Mouse (Mus musculus) bone marrow, adult 2 months (tissue): ENCODE data around the gene Gm4553. TPM values are rescaled to one million over a fixed set of nuclear protein-coding genes. Genes with fewer than 3 reads are reported as not detected.
"Not testable (repeated sequence)": the region's sequence is repeated elsewhere in the genome, so short reads cannot be mapped to it uniquely, and the experiment has no call there.

Source experiments
- H3K27ac ChIP-seq: fragments of 200-500 bp; 2 replicates; pipeline ENCODE4 v1.5.1; 2012; ENCODE audit warnings: low read depth, mild to moderate bottlenecking, control low read depth, inconsistent platforms, low read length; ENCODE audit not compliant: control insufficient read depth, poor library complexity, insufficient read depth
- H3K4me1 ChIP-seq: fragments of 200-500 bp; 2 replicates; pipeline ENCODE4 v1.6.1; 2011; ENCODE audit warnings: low read length; ENCODE audit not compliant: control insufficient read depth, insufficient read depth
- H3K4me3 ChIP-seq: fragments of 200-500 bp; replicated peaks from 2 replicates; pipeline ENCODE3; 2011; ENCODE audit warnings: mild to moderate bottlenecking, low read depth, low read length, control low read depth; ENCODE audit not compliant: control insufficient read depth
- CTCF ChIP-seq: fragments of 200-500 bp; IDR thresholded peaks from 2 replicates; pipeline ENCODE4 v1.5.1; 2011; ENCODE audit warnings: low read length, control low read depth; ENCODE audit not compliant: control insufficient read depth, insufficient read depth
- POLR2A ChIP-seq: fragments of 200-500 bp; IDR thresholded peaks from 2 replicates; pipeline ENCODE4 v1.6.1; 2011; ENCODE audit warnings: low read depth, mild to moderate bottlenecking, control low read depth, low read length, borderline replicate concordance; ENCODE audit not compliant: control insufficient read depth
- WGBS: fragments of 180-500 bp; shearing (Covaris S2); methylation state at CpG from one replicate; pipeline ENCODE4 v1.1.7; 2018; 5-methylcytosine and 5-hydroxymethylcytosine counted together
- polyA plus RNA-seq: library from polyadenylated mRNA; stranded (reverse); fragments of >200 nt; gene quantifications from 2 replicates; pipeline ENCODE4 v1.2.4, GENCODE M21; 2011; ENCODE audit warnings: low replicate concordance; ENCODE audit not compliant: missing spikeins, insufficient read depth, insufficient read length

Gene Gm4553
- polyA plus RNA-seq: not detected in 2 replicates

GRCm38 (mm10) chr7:142165639-142166038 is at the start of gene Gm4553:
Gene Gm4553 (minus strand): TSS chr7:142165739.
- H3K4me1 ChIP-seq, H3K27ac ChIP-seq, H3K4me3 ChIP-seq: not testable (repeated sequence)

- H3K27ac ChIP-seq, H3K4me1 ChIP-seq, H3K4me3 ChIP-seq: not testable (repeated sequence)
- 40% methylated on average over 1 of the region's 1 CpGs for WGBS
Observed at GRCm38 (mm10) chr7:142212136-142212535, 46.6 kb upstream of the Gm4553 start.

GRCm38 (mm10) chr7:142211559-142211958 is 46.0 kb upstream of the Gm4553 start, which contains the start of gene Gm7579:
Gene Gm7579 (plus strand): TSS chr7:142211859.
- WGBS: 53% methylated on average over 1 of the region's 1 CpGs
- no peak for TF ChIP-seq CTCF
- no peak for TF ChIP-seq POLR2A
- H3K27ac ChIP-seq: no peak within 1 kb of the TSS
- no peak within 1 kb of the TSS for H3K4me3 ChIP-seq
- H3K4me1 ChIP-seq: no peaks in the 10 kb centered on the region

- not testable (repeated sequence) for H3K4me1 ChIP-seq, H3K4me3 ChIP-seq, H3K27ac ChIP-seq
- 79% methylated on average over 5 of the region's 5 CpGs for WGBS
Observed at GRCm38 (mm10) chr7:142206891-142207290, 41.4 kb upstream of the Gm4553 start.

- Histone ChIP-seq H3K4me3 (no peak overlapping the region), H3K27ac (no peak overlapping the region), H3K4me1 (no peaks in the 10 kb centered on the region)
- TF ChIP-seq CTCF: no peak
- TF ChIP-seq POLR2A: no peak
Observed at GRCm38 (mm10) chr7:142205488-142205887, 39.9 kb upstream of the Gm4553 start.

GRCm38 (mm10) chr7:142201064-142201463 is 35.5 kb upstream of the Gm4553 start, which contains the start of gene Krtap5-3:
Gene Krtap5-3 (plus strand): TSS chr7:142201364.
- Histone ChIP-seq H3K4me3 (no peak within 1 kb of the TSS), H3K4me1 (no peaks in the 10 kb centered on the region), H3K27ac (no peak within 1 kb of the TSS)
- no peak for TF ChIP-seq CTCF
- WGBS: 58% methylated on average over 1 of the region's 1 CpGs

- TF ChIP-seq POLR2A: no peak
- no peak for TF ChIP-seq CTCF
- Histone ChIP-seq H3K4me1 (no peaks in the 10 kb centered on the region), H3K4me3 (no peak overlapping the region), H3K27ac (no peak overlapping the region)
- WGBS: 64% methylated on average over 2 of the region's 2 CpGs
Observed at GRCm38 (mm10) chr7:142198748-142199147, 33.2 kb upstream of the Gm4553 start.

- WGBS: 33% methylated on average over 2 of the region's 2 CpGs
- H3K4me1 ChIP-seq: no peaks in the 10 kb centered on the region
- no peak within 1 kb of the TSS for H3K4me3 ChIP-seq
Observed at GRCm38 (mm10) chr7:142190289-142190688, 24.8 kb upstream of the Gm4553 start, which contains the start of gene Gm10153. Gene Gm10153 (minus strand): TSS chr7:142190389.

GRCm38 (mm10) chr7:142188156-142188555 is 22.6 kb upstream of the Gm4553 start:
- WGBS: 63% methylated on average over 2 of the region's 2 CpGs
- Histone ChIP-seq H3K4me3 (no peak overlapping the region), H3K4me1 (no peaks in the 10 kb centered on the region), H3K27ac (no peak overlapping the region)
- no peak for TF ChIP-seq CTCF
- TF ChIP-seq POLR2A: no peak

More at GRCm38 (mm10) chr7:142190289-142190688, 24.8 kb upstream of the Gm4553 start, which contains the start of gene Gm10153:
- TF ChIP-seq POLR2A: no peak
- H3K27ac ChIP-seq: no peak within 1 kb of the TSS

GRCm38 (mm10) chr7:142181021-142181420 is 15.5 kb upstream of the Gm4553 start:
- Histone ChIP-seq H3K4me3 (no peak overlapping the region), H3K4me1 (no peaks in the 10 kb centered on the region), H3K27ac (no peak overlapping the region)
- TF ChIP-seq CTCF (no peak), POLR2A (no peak)
- WGBS: 48% methylated on average over 1 of the region's 1 CpGs
